Mouse (Mus musculus) embryo, embryonic 9.5 days (tissue): ENCODE measurements around the gene Kyat3.
A peak's percentile ranks its signal among the peaks of the same experiment; 100 is the strongest.

ENCODE experiments used
- DNase-seq: peaks from one replicate; pipeline ENCODE4 v3.0.0-alpha.2; 2017; ENCODE audit errors: extremely low spot score

Gene Kyat3

GRCm38 (mm10) chr3:142745076-142745475 lies 44.2 kb downstream of the Kyat3 start:
- no peak for DNase-seq

GRCm38 (mm10) chr3:142747673-142748072 lies 46.8 kb downstream of the Kyat3 start:
- DNase-seq = no peak

- DNase-seq = no peak
These were observed 48.3 kb downstream of the Kyat3 start for GRCm38 (mm10) chr3:142749131-142749530.

- no peak for DNase-seq
These were observed 54.4 kb downstream of the Kyat3 start for GRCm38 (mm10) chr3:142755132-142755867.

GRCm38 (mm10) chr3:142757841-142758240 lies 57.0 kb downstream of the Kyat3 start:
- DNase-seq = no peak

- no peak for DNase-seq
These were observed 57.7 kb downstream of the Kyat3 start for GRCm38 (mm10) chr3:142758593-142758992.

GRCm38 (mm10) chr3:142760356-142760755 lies 59.5 kb downstream of the Kyat3 start:
- no peak for DNase-seq

- DNase-seq = peak; percentile 93
These were observed 64.3 kb downstream of the Kyat3 start, which contains the start of gene Gtf2b for GRCm38 (mm10) chr3:142764995-142765777. Gene Gtf2b (plus strand): TSS chr3:142765045.

- DNase-seq = no peak
These were observed 64.9 kb downstream of the Kyat3 start for GRCm38 (mm10) chr3:142765778-142766165.

GRCm38 (mm10) chr3:142768498-142768897 lies 67.6 kb downstream of the Kyat3 start:
- DNase-seq = no peak

- no peak for DNase-seq
These were observed 69.7 kb downstream of the Kyat3 start for GRCm38 (mm10) chr3:142770518-142770917.

GRCm38 (mm10) chr3:142773538-142774191 lies 72.8 kb downstream of the Kyat3 start:
- DNase-seq = no peak

- no peak for DNase-seq
These were observed 76.4 kb downstream of the Kyat3 start for GRCm38 (mm10) chr3:142777227-142777626.

GRCm38 (mm10) chr3:142786423-142787072 lies 85.7 kb downstream of the Kyat3 start:
- no peak for DNase-seq

GRCm38 (mm10) chr3:142795587-142795986 lies 94.7 kb downstream of the Kyat3 start:
- DNase-seq = no peak
